Mouse (Mus musculus) kidney, adult 8-10 months (tissue): ENCODE results near the gene Tram2.

Experiments
- DNase-seq, 2 experiments: peaks; one replicate each; pipeline ENCODE4 v3.0.0; 2022

Tram2 gene

GRCm38 (mm10) chr1:21079217-21079773, at the start of gene Tram2:
Gene Tram2, minus strand, starts transcription at chr1:21079229.
- DNase-seq: peak; percentile 86 to 92

GRCm38 (mm10) chr1:21124713-21125336, 45.8 kb upstream of the Tram2 start:
- DNase-seq: no peak

DNA sequence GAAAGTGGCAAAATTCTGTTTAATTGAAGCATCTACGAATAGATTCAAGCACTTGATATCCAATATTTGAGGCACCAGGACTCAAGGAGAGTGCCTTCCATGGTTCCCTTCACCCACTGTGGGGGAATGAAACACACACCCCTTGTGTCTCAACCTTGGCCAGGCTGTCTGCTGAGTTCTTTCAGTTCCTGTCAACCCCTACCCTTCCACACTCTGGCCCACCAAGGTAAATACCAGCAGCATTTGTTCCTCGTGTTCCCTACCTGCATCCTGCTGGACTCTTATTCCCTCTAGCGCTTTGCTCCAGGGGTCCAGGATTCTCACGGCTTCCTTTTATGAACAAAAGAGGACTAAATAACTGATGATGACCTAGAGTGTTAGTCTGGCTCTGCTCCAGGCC, 24.8 kb upstream of the Tram2 start:
- DNase-seq: no peak

- peak; percentile 54 to 75 for DNase-seq
These were observed 22.4 kb upstream of the Tram2 start for GRCm38 (mm10) chr1:21101221-21102006.

DNA sequence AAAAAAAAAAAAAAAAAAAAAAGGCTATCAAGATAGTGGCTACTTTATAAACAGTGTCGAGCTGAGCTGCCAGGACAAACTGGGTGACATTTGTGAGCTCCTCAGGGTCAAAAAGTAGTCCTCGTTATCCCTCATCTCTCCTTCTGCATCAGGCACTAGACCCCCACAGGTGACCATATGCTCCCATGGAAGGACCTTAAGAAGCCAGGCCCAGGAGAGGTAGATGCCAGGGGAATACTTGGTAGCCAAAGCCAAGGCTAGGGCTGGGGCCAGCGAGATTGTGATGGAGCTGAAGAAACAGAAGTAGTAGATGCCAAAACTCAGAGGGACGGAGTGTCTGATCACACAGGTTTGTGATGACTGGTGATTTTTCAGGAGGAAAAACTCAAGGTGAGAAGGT, 21.7 kb upstream of the Tram2 start:
- DNase-seq: no peak

DNA sequence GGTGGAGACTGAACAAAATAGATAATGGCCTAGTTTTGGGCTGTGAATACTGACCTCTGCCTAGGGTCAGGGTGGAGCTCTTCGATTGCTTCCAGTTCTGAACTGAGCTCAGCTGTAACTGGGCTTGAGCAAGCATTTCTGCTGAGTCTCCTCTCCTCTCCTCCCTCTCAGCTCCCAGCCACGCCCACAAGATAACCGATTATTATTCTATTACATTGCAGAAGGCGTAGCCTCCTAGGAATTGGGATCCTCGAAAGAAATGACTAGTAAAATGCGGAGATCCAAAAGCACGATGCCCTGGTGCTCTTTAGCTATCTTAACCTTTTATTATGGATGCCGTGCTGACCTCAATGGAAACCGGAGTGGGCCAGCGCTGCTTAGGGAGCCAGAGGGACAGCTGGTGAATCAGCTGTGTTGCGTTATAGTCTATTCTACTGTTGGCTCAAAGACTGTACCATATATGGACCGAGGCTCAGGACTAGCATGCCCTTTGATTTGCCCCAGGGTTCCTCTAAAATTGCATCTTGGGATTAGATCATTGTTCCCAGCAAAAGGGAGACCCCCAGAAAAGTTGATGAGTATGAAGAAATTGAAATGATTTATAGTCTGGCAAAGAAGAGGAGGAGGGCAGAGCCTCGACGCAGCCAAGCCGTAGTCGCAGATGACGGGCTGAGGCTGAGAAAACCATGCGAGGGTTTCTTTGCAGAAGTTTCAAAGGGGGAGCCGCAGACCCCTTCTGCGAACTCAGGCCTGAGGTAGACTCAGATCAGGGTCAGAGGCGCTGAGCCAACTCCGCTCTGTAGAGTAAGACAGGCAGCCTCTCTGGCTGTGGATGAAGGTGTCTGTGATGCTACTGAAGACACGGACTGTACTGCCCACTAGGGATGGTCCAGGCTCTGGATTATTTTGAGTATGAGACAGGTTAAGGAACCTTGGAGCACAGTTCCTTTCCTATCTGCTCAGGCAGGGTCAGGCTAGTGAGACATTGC, 18.3 kb upstream of the Tram2 start:
- no peak for DNase-seq

DNA sequence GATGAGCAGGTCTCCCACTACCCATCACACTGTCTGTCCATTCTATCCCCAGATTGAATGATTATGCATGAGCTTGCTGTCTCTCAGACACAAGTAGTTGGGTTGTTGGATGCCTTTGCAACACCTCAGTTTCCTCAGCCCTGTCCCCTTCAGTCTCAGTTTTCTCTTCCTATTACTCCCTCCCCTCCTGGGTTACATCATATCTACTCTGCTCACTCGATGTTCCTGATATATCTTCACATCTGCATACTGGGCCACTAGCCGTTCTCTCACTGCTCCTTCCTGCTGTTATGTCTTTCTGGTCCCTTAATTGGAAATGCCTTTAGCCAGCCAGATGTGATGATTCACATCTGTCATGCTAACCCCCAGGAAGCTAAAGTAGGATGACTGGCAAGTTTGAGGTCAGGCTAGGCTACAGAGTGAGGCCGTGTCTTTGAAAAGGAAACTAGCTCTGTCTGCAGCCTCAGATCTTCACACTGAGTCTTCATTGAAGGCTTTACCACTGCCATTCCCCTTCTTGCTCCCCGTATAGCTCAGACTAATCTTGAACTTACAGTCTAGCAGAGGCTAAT, 15.7 kb upstream of the Tram2 start:
- DNase-seq: no peak

DNA sequence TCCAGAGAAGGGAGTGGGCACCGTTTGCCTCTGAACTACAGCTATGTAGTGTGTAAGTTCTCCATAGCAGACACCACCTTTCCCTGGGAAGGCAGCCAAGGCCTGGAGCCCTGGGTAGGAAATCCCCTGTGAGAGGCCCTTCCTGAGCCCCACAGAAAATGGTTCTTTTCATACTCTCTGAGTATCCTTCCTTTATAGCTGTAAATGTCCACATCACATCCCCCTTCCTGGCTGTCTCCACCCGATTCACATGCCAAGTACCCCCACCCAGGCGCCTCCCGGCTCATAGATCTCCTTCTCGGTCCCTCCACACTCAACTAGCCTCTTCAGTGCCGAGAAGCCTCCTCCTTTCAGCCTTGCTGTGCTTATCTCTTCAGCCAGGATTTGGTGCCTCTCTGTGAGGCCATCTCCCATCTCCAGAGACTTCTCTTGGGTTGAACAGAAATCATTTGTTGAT, 10.7 kb upstream of the Tram2 start:
- DNase-seq: no peak

- DNase-seq: no peak
These were observed 7.3 kb upstream of the Tram2 start for GRCm38 (mm10) chr1:21086291-21086690.

- no peak for DNase-seq
These were observed 5.6 kb upstream of the Tram2 start for GRCm38 (mm10) chr1:21084661-21085060.

- no peak for DNase-seq
These were observed 1.3 kb upstream of the Tram2 start for GRCm38 (mm10) chr1:21080362-21080761.

DNA sequence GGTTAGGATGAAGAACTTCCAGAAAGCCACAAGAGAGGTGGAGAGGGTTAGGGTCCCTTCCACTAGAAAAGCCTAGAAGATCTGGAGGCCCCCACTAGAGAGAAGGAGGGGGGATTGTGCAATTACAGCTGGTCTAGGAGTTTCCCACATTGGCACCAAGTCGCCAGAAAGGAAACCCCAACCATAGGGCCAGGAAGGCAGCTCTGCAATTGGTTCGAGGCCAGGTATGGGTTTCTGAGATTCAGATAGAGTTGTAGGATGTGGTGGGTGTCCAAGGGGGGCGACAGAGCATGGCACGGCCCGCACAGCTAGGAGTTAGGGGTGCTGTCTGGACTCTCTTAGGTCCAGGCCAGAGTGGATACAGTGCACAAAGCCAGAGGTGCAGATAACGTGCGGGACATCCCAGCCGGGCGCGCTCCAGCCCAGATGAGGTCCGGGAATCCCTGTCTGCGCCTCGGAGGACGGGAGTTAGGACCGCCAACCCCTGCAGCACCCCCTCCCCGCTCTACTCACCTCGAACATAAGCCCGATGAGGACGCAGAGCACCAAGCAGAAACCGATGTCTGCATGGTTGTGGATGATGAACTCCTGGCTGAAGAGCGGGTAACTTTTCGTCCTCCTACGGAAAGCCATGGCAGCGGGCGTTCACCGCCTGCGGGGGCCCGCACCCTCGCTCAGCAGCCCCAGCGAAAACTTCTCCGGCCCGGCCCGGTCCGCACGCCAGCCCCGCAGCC, 381 bp downstream of the Tram2 start:
- DNase-seq: peak; percentile 26 to 29

GRCm38 (mm10) chr1:21077619-21078018, 1.4 kb downstream of the Tram2 start:
- DNase-seq: no peak

DNA sequence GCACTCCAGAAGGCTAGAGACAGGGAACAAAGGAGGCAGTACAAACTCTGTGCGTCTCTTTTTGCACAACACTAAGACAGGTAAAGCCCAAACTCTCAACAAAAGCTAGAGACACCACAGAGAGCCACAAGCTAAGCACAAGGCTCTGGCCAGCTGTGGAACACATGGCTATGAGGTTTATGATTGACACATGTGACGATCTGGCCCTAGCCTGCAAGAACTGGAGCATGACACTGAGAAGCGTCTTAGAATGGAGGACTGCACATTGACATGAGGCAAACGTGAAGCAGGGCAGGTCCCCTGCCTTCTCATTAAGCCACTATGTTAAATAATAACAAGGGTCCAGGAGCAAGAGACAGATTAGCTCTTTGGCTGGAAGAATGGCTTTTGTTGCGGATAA, 1.8 kb downstream of the Tram2 start:
- peak in 1 of 2 experiments; percentile 47 for DNase-seq

DNA sequence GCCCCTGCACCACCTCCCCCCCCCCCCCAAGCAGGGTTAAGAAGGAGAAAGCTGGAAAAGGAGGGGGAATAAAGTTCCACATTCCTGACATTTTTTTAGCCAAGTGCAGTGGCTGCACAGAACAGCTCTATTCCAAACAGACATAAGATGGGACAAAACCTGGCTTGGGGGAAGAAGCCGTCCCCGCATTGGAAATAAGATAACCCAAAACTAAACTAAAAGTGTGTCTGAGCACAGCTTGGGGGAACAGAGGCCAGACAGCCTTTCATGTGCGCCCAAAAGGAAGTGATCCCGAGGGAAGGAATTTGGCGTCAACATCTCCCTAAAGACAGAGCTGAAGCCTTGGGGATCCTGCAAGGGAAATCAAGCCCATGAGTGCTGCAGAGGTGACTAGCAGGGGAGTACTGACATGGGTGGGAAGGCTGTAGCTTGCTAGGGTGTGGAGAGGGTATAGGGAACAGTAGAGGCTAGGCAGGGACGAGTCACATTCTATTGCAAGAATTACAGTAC, 3.0 kb downstream of the Tram2 start:
- no peak for DNase-seq

DNA sequence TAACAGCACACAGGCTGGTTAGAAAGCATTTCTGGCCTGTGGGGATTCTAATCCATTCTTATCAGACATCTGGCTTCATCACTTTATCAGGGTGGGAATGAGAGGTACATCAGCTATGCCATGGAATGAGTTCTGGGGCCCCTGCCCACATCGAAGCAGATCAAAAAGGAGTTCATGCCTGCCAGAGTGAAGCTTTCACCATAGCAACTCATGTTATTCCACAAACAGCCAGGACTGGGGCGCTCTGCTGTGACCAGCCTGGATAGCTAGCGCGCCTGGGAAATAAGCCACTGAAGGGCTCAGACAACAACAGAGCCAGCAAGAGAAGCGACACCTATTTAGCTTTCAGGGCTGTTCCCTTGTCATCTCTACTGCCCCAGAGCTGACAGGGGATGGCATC, 4.8 kb downstream of the Tram2 start:
- DNase-seq: no peak

GRCm38 (mm10) chr1:21072875-21073444, 6.1 kb downstream of the Tram2 start:
- peak in 1 of 2 experiments; percentile 23 for DNase-seq

- DNase-seq: peak in 1 of 2 experiments; percentile 32
These were observed 8.4 kb downstream of the Tram2 start for GRCm38 (mm10) chr1:21070658-21071057.

- no peak for DNase-seq
These were observed 9.1 kb downstream of the Tram2 start for GRCm38 (mm10) chr1:21069830-21070522.

- DNase-seq: no peak
These were observed 10.5 kb downstream of the Tram2 start for GRCm38 (mm10) chr1:21068491-21068890.
